Mouse (Mus musculus) telencephalon, adult 2 months (tissue): ENCODE data around the gene Il34.
"Not testable (repeated sequence)": the region's sequence is repeated elsewhere in the genome, so short reads cannot be mapped to it uniquely, and the experiment has no call there.

Experiments
- DNase-seq: peaks from one replicate; pipeline ENCODE4 v3.0.0-alpha.2; 2011; ENCODE audit warnings: low read depth, low spot score

Il34 gene

DNA sequence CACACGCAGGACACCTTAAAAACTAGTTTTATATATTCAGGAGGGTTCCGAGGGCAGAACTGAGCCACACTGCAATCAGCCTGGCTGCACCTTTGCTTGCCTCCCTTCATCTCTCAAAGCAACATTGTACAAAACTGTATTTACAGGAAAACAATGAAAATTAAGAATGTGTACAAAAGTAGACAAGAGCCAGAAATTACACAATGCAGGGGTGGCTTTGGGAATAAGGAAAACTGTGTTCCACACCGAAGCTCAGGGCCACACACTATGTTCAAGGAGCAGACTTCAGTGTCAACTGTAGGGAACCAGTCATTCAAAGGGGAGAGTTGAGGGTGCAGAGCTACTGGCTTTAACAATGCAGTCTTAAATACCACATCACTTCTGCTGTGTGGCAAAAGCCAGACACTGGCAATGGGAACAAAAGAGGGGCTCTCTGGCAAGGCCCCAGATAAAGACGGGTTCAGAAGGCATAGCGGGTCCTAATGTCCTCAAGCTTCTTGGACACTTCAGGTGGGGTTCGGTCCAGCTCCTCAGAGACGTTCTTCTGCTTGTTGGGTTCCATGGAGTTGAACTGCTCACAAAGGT lies 4.8 kb upstream of the Il34 start:
- DNase-seq = no peak

DNA sequence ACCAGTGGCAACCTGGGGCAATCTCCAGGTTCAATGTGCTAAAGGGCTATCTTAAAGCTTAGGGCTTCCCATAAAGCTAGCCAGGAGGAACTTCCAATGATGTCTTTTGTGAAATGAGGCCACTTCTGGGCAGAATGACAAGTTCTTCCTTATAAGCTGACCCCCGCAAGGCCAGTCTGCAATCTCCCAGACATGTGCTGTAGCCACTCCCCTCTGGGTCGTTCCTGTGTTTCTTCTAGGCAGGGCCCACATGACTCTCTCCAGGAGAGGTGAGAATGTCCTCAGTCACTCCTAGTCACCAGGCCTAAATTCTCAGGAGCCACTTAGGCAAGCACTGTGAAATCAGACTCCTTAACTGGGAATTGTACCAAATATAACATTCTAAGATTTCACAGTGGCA lies 4.1 kb upstream of the Il34 start:
- DNase-seq = no peak

DNA sequence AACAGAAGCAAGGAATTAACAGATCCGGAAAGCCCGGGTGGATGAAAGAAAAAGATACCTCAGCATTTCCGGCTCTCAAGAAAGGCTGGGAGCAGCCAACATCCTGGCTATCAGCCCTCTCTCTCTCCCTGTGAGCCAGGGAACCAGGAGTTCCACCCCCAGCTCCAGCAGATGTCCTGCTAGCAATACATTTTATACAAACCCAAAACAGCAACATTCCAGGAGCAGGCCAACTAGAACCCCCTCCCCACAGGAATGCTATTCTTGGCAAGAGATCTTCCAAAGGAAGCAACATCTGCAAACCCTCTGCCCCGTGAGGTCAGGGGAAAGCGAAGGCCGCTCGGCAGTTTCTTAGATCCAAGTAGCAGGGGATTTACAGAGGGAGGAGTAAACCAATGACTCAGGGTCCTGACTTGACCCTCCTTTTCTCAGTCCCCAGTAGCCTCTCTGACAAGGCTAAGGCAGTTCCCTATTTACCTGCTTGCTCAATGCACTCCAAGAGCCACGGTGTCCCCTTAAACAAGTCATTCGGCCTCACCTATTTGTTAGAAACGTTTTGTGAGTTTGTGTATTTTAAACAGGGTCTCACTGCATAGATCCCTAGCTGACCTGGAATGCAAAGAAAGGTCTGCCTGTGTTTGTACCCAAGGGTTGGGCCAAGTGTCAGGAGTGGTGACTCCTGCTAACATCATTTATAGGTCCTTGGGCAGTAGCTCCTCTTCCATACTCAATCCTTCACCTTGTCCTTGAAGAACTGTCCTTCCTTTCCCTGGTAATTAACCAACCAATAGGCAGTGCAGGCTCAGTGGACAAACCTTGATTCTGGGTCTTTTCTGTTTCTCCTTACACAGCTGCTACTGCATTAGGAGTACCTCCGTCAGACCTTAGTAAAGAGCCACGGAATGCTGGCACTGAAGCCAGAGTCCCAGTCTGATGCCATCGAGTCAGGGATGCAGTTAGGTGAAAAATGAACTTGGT lies 3.1 kb upstream of the Il34 start:
- no peak for DNase-seq

- no peak for DNase-seq
Observed at GRCm38 (mm10) chr8:110806146-110806545, 422 bp upstream of the Il34 start.

GRCm38 (mm10) chr8:110804825-110805514 lies 754 bp downstream of the Il34 start:
- DNase-seq = no peak

GRCm38 (mm10) chr8:110803856-110804255 lies 1.9 kb downstream of the Il34 start:
- DNase-seq = no peak

GRCm38 (mm10) chr8:110802988-110803387 lies 2.7 kb downstream of the Il34 start:
- DNase-seq = no peak

GRCm38 (mm10) chr8:110797086-110797485 lies 8.6 kb downstream of the Il34 start:
- DNase-seq = no peak

DNA sequence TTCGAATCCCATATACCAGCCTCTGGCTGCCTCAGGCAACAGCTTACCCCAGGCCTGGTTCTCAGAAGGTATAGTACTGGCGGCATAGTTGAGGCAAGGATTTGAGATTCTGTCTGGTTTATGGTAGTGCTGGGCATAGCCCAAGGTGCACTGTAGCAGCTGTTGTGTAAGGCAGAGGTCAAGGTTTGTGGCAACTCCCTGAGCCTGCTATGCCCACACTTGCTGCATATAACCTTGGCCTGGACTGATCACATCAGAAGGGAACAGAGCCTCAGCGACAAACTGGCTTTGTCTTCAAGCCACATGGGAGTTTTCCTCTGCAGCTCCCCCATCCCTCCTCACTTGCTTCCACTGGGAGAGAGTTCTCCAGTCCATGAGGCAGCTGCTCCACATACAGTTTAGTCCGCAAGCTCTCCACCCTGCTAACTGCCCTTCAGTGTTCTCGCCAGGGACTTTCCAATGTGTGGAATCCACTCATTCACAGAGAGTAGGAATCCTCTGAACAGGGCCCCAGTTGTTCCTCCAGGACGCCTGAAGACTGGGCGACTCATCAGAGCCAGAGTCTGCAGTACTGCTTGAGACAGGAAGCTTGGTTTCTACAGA lies 11.3 kb downstream of the Il34 start:
- no peak for DNase-seq

DNA sequence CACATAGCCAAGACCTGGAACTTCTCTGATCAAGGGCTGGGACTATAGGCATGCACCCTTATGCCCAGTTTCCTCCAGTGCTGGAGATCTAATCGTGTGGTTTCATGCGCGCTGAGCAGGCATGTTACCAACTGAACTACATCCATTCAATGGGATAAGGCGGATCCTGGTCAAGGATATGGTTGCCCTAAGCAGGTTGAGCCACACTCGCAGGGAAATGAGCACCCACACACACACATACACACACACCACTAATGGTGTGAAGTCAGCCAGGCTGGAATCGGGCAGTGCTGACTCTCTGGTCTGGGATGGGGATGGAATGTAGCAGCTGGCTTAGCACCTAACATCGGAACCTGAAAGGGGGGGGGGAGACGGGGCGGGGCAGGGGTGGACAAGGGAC lies 11.8 kb downstream of the Il34 start:
- no peak for DNase-seq

DNA sequence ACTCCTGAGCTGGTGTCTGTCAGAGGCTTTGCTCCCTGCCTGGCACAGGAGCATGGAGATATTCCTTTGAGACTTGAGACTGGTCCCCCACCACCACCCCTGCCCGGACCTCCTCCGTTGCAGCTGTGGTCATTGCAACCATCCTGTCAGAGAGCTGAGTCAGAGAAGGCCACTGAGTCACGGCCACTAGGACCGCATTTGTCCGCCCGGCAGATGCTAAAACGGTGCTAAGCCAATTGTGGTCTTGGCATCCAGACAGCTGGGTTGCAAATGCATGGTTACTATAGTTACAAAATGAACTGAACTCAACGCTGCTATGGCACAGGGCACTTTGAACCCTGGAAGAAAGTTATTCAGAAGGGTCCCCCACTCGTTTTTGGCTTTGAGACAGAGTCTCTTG lies 12.2 kb downstream of the Il34 start:
- no peak for DNase-seq

GRCm38 (mm10) chr8:110792574-110793200 lies 13.0 kb downstream of the Il34 start:
- no peak for DNase-seq

GRCm38 (mm10) chr8:110791164-110791563 lies 14.6 kb downstream of the Il34 start:
- no peak for DNase-seq

DNA sequence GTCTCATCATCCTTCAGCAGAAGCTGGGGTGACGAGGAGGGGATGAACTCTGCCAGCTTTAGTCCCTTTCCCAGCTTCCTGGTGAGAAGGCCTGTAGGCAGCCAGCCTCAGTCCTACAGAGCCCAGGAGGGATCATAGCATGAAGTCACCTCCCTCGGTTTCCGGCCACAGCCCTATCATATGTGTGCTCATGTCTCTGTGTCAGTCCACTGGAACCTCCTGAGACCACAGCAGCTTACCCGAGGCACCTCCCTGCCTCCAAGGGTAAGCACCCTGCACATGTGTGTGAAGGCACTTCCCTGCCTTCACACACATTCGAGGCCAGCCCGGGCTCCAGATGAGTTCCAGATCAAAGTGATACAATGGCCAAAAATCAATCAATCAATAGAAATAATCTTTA lies 15.5 kb downstream of the Il34 start:
- no peak for DNase-seq

GRCm38 (mm10) chr8:110789571-110789970 lies 16.2 kb downstream of the Il34 start:
- DNase-seq = no peak

DNA sequence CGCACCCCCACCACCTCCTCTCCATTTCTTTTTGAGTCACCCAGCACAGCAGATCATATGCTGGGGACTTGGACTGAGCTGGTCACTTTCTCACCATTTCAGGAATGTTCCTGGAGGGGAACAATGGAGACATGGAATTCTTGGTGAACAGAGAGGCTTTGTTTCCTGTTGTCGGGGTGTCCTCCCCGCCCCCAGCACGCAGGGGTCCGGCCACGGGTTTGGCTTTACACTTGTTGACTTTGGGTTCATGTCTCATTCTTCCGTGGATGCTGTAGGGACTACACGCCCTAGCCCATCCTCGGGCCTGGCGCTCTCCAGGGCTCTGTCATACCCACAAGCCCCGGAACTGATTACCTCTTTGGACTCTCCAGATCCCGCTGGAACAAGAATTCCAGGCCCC lies 16.7 kb downstream of the Il34 start:
- DNase-seq = no peak

GRCm38 (mm10) chr8:110787411-110787954 lies 18.2 kb downstream of the Il34 start:
- no peak for DNase-seq

DNA sequence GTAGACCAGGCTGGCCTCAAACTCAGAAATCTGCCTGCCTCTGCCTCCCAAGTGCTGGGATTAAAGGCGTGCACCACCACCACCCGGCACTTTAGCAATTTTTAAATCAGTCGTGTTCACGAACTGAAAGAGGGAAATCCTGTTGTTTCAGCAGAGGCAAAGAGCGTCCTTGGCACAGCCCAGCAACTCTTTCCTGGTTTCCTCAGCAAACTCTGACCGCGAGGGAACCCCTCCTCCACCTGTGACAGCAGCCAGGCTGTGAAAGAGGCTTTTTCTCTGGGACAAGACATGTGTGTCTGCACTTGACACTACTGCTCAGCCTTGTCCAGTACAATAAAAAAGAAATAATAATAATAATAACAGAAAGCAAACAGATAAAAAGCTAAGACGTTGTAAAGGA lies 18.8 kb downstream of the Il34 start:
- DNase-seq = no peak

- not testable (repeated sequence) for DNase-seq
Observed at GRCm38 (mm10) chr8:110786501-110786900, 19.2 kb downstream of the Il34 start.

DNA sequence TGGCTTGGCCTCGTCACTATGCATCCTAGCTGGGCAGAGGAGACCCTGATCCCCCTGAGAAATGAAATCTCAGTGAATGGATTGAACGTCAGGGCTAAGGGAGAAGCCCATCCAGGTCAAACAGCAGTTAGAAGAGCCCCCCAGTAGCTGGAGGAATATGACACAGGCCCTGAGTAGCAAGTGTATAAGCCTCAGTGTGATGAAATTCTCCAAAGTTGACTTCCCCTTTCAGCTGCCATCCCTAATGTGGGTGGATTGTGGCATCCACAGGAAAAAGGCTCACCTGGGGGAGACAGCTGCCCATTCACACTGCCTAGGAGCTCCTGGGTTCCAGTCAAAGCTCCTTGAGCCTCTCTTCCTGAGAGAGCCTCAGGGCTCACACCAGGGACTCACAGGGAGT lies 20.4 kb downstream of the Il34 start:
- no peak for DNase-seq
